In genomic region chr1:92934182-92934827, GRCm38 (mm10) we compare ENCODE assay signal across 8 mouse cellular contexts. TPM values are rescaled to one million over a fixed set of nuclear protein-coding genes. Genes with fewer than 3 reads are reported as not detected.
DNase-seq lines count a peak whose midpoint lies in the region; ATAC-seq lines count a peak whose summit lies in the region.

TSS of gene Capn10 (plus strand) at chr1:92934376.

- ATAC-seq in heart, embryonic 13.5 days (ENCODE audit: extremely low read depth, insufficient number of reproducible peaks, low FRiP score, low TSS enrichment), result peak; percentile 96
- ATAC-seq in liver, embryonic 12.5 days, result peak; percentile 99
- peak; percentile 99 for ATAC-seq in stomach, embryonic 15.5 days (ENCODE audit: insufficient read depth, low FRiP score, low read depth)

- H3K9me3 ChIP-seq in heart, embryonic 13.5 days, result peaks cover 6% of the 10 kb centered on the region
- H3K9me3 ChIP-seq in liver, embryonic 12.5 days (replicated peaks), result no peaks in the 10 kb centered on the region
- H3K9me3 ChIP-seq in stomach, embryonic 15.5 days, result no peaks in the 10 kb centered on the region

- peaks cover 7% of the 10 kb centered on the region; the same call in 1 of the 2 replicates for H3K4me1 ChIP-seq in brown adipose tissue, adult 24 weeks (ENCODE audit: control insufficient read depth, insufficient read depth, insufficient read length, low read length)
- peaks cover 29% of the 10 kb centered on the region for H3K4me1 ChIP-seq in heart, embryonic 13.5 days
- H3K4me1 ChIP-seq in liver, embryonic 12.5 days, result peaks cover 29% of the 10 kb centered on the region
- H3K4me1 ChIP-seq in stomach, embryonic 15.5 days, result peaks cover 20% of the 10 kb centered on the region

- H3K36me3 ChIP-seq in heart, embryonic 13.5 days, result peaks cover 16% of the 10 kb centered on the region
- peaks cover 13% of the 10 kb centered on the region for H3K36me3 ChIP-seq in liver, embryonic 12.5 days
- peaks cover 4% of the 10 kb centered on the region; the same call in 1 of the 2 replicates for H3K36me3 ChIP-seq in stomach, embryonic 15.5 days

- WGBS in heart, embryonic 13.5 days, result under 1% methylated on average over 45 of the region's 45 CpGs
- WGBS in liver, embryonic 12.5 days (ENCODE audit: insufficient replicate concordance), result under 1% methylated on average over 45 of the region's 45 CpGs
- WGBS in stomach, embryonic 15.5 days, result under 1% methylated on average over 45 of the region's 45 CpGs

- H3K9ac ChIP-seq in heart, embryonic 13.5 days, result peak within 1 kb of the TSS; percentile 85
- peak within 1 kb of the TSS; percentile 77 for H3K9ac ChIP-seq in liver, embryonic 12.5 days
- H3K9ac ChIP-seq in stomach, embryonic 15.5 days, result peak within 1 kb of the TSS; percentile 33

- H3K4me3 ChIP-seq in brown adipose tissue, adult 24 weeks (ENCODE audit: insufficient read depth, low read depth, low read length), result peak within 1 kb of the TSS; percentile 79
- peak within 1 kb of the TSS; percentile 76 for H3K4me3 ChIP-seq in heart, embryonic 13.5 days
- H3K4me3 ChIP-seq in liver, embryonic 12.5 days, result peak within 1 kb of the TSS; percentile 74
- peak within 1 kb of the TSS; percentile 80 for H3K4me3 ChIP-seq in stomach, embryonic 15.5 days (replicated peaks)

- H3K27ac ChIP-seq in brown adipose tissue, adult 24 weeks (replicated peaks; ENCODE audit: low read depth, low read length), result peak within 1 kb of the TSS; percentile 96
- H3K27ac ChIP-seq in heart, embryonic 13.5 days (replicated peaks), result peak within 1 kb of the TSS; percentile 92
- peak within 1 kb of the TSS; percentile 86 for H3K27ac ChIP-seq in liver, embryonic 12.5 days
- H3K27ac ChIP-seq in stomach, embryonic 15.5 days, result peak within 1 kb of the TSS; percentile 98

- peak within 1 kb of the TSS; percentile 85 for H3K4me2 ChIP-seq in heart, embryonic 13.5 days
- peak within 1 kb of the TSS; percentile 91 for H3K4me2 ChIP-seq in liver, embryonic 12.5 days
- H3K4me2 ChIP-seq in stomach, embryonic 15.5 days, result peak within 1 kb of the TSS; percentile 81

- peak; percentile 97 for DNase-seq in CD4-positive, CD25-positive, alpha-beta regulatory T cell, adult 2 months (ENCODE audit: low read depth, low spot score)
- peak; percentile 88 for DNase-seq in fat pad, adult 2 months (ENCODE audit: extremely low read depth, low read depth, low spot score)
- peak; percentile 95 for DNase-seq in kidney, postnatal 10 days
- peak; percentile 91 for DNase-seq in natural killer cell, adult 2 months (ENCODE audit: low spot score in 2 of 2)

- no peaks in the 10 kb centered on the region; the same call in 1 of the 2 replicates for H3K27me3 ChIP-seq in heart, embryonic 13.5 days (replicated peaks)
- H3K27me3 ChIP-seq in liver, embryonic 12.5 days (replicated peaks), result peaks cover 11% of the 10 kb centered on the region; the same call in 1 of the 2 replicates
- no peaks in the 10 kb centered on the region for H3K27me3 ChIP-seq in stomach, embryonic 15.5 days (replicated peaks)

RNA-seq across cellular contexts. Expression of gene Capn10, which starts in this region (rescaled TPM):
- polyA plus RNA-seq in brown adipose tissue, adult 24 weeks (2012; ENCODE audit: insufficient read depth, insufficient read length, missing spikeins), result 6.1 and 6.8 TPM in 2 replicates
- polyA plus RNA-seq in heart, embryonic 13.5 days (2015; fragmentation: Nextera tagmentation; extraction: Ambion mirVana), result 14.9 and 15.8 TPM in 2 replicates
- polyA plus RNA-seq in liver, embryonic 12.5 days (2016; fragmentation: Nextera tagmentation; extraction: Ambion mirVana), result 12.5 and 12.6 TPM in 2 replicates
- polyA plus RNA-seq in stomach, embryonic 15.5 days (2015; fragmentation: Nextera tagmentation; extraction: Ambion mirVana), result 35.5 and 35.9 TPM in 2 replicates

Comparison
In these comparisons a context has a peak if more than half of its experiments do, and no peak if none do; other contexts are left out.
1. Peak in every context shown above with its lines: DNase-seq, ATAC-seq, H3K4me3 ChIP-seq and H3K27ac ChIP-seq.
2. H3K9ac ChIP-seq: peak in every context shown above with its lines; median percentile 85 in heart, embryonic 13.5 days; 77 in liver, embryonic 12.5 days; 33 in stomach, embryonic 15.5 days.